Mouse (Mus musculus) gastrocnemius, postnatal 14 days (tissue): ENCODE results near the gene Prph2. TPM values are rescaled to one million over a fixed set of nuclear protein-coding genes. Genes with fewer than 3 reads are reported as not detected.
A peak's percentile ranks its signal among the peaks of the same experiment; 100 is the strongest.

ENCODE experiments used
- DNase-seq: peaks from one replicate; pipeline ENCODE4 v3.0.0; 2021; ENCODE audit warnings: mixed read lengths
- intact Hi-C: fragments of 180-260 bp; cut with DNase I; formaldehyde crosslinking; loops from one replicate; pipeline ENCODE4 v1.15.1; 2025; ENCODE audit warnings: low total_unique reads
- long read RNA-seq, 2 experiments: library from polyadenylated mRNA; stranded (forward); transcript quantifications; one replicate each; pipeline ENCODE4 v2.0.0; 2021
- total RNA-seq, 2 experiments: library from RNA; stranded (reverse); gene quantifications; 2 replicates each; pipeline ENCODE4 v1.2.3; 2021

Gene Prph2
- not detected for total RNA-seq
- long read RNA-seq, experiment 1: 0 reads
- long read RNA-seq, experiment 2: 0 reads

- no peak for DNase-seq
- intact Hi-C loops: no loop called here
These were observed at the start of gene Prph2 for GRCm38 (mm10) chr17:46910186-46910585. Gene Prph2 (plus strand): TSS chr17:46910459.

GRCm38 (mm10) chr17:46864566-46865195, 45.6 kb upstream of the Prph2 start:
- intact Hi-C loops: no loop called here
- DNase-seq: no peak

GRCm38 (mm10) chr17:46866836-46867235, 43.4 kb upstream of the Prph2 start:
- intact Hi-C loops: no loop called here
- DNase-seq: no peak

- intact Hi-C loops: no loop called here
These were observed 40.0 kb upstream of the Prph2 start for GRCm38 (mm10) chr17:46870204-46870798.

GRCm38 (mm10) chr17:46870913-46871312, 39.3 kb upstream of the Prph2 start:
- no peak for DNase-seq
- intact Hi-C loops: no loop called here

More at GRCm38 (mm10) chr17:46870204-46870798, 40.0 kb upstream of the Prph2 start:
- DNase-seq: no peak

- intact Hi-C loops: no loop called here
- DNase-seq: no peak
These were observed 37.5 kb upstream of the Prph2 start for GRCm38 (mm10) chr17:46872806-46873205.

GRCm38 (mm10) chr17:46874133-46874532, 36.1 kb upstream of the Prph2 start:
- peak; percentile 45 for DNase-seq
- intact Hi-C loops: no loop called here

GRCm38 (mm10) chr17:46875626-46876025, 34.6 kb upstream of the Prph2 start:
- DNase-seq: no peak
- intact Hi-C loops: loop anchor here (5.0 kb wide), 1 partner anchor 93 kb away; the partner anchor contains the start of gene Rpl7l1

GRCm38 (mm10) chr17:46876371-46876950, 33.8 kb upstream of the Prph2 start:
- no peak for DNase-seq
- intact Hi-C loops: loop anchor here (5.0 kb wide), 1 partner anchor 94 kb away; the partner anchor contains the start of gene Rpl7l1

GRCm38 (mm10) chr17:46877061-46877460, 33.2 kb upstream of the Prph2 start:
- intact Hi-C loops: loop anchor here (5.0 kb wide), 1 partner anchor 95 kb away; the partner anchor contains the start of gene Rpl7l1
- no peak for DNase-seq

- intact Hi-C loops: loop anchor here (5.0 kb wide), 1 partner anchor 98 kb away; the partner anchor contains the start of gene Rpl7l1
- DNase-seq: peak; percentile 36
These were observed 30.4 kb upstream of the Prph2 start for GRCm38 (mm10) chr17:46879841-46880311.

GRCm38 (mm10) chr17:46880322-46880721, 29.9 kb upstream of the Prph2 start:
- intact Hi-C loops: no loop called here
- no peak for DNase-seq

- intact Hi-C loops: no loop called here
These were observed 28.5 kb upstream of the Prph2 start for GRCm38 (mm10) chr17:46881728-46882127.

GRCm38 (mm10) chr17:46883107-46883506, 27.2 kb upstream of the Prph2 start:
- no peak for DNase-seq
- intact Hi-C loops: no loop called here

More at GRCm38 (mm10) chr17:46881728-46882127, 28.5 kb upstream of the Prph2 start:
- no peak for DNase-seq

GRCm38 (mm10) chr17:46884766-46885165, 25.5 kb upstream of the Prph2 start:
- intact Hi-C loops: no loop called here
- DNase-seq: no peak

GRCm38 (mm10) chr17:46885218-46885909, 24.9 kb upstream of the Prph2 start:
- DNase-seq: no peak
- intact Hi-C loops: no loop called here

- intact Hi-C loops: no loop called here
- no peak for DNase-seq
These were observed 24.2 kb upstream of the Prph2 start for GRCm38 (mm10) chr17:46885910-46886643.

- intact Hi-C loops: no loop called here
- DNase-seq: peak; percentile 27
These were observed 21.6 kb upstream of the Prph2 start for GRCm38 (mm10) chr17:46888511-46889212.
